13 mouse cellular contexts compared by ENCODE assay signal in genomic region chr11:45679293-45679673, GRCm38 (mm10).
DNase-seq lines count a peak whose midpoint lies in the region; ATAC-seq and TF ChIP-seq lines count a peak whose summit lies in the region.
"Had no signal": no experiment of that assay in that cellular context is flagged by ENCODE, and none has a peak within 500 bp of the region (broad histone marks: within the 10 kb centered on the region; RNA-seq: fewer than 3 reads in every experiment).

No protein-coding gene starts in this region.

- H3K9me3 ChIP-seq in heart, embryonic 15.5 days (replicated peaks), result no peaks in the 10 kb centered on the region
- H3K9me3 ChIP-seq in kidney, embryonic 15.5 days (replicated peaks), result no peaks in the 10 kb centered on the region
- H3K9me3 ChIP-seq in lung, embryonic 16.5 days (ENCODE audit: control insufficient read depth, low read length), result no peaks in the 10 kb centered on the region
- H3K9me3 ChIP-seq: midbrain, embryonic 13.5 days had no signal

- no peaks in the 10 kb centered on the region for H3K36me3 ChIP-seq in heart, embryonic 15.5 days
- H3K36me3 ChIP-seq in heart, adult 2 months (ENCODE audit: control insufficient read depth, insufficient read depth, low read length), result no peaks in the 10 kb centered on the region
- H3K36me3 ChIP-seq in kidney, embryonic 15.5 days, result no peaks in the 10 kb centered on the region
- no peaks in the 10 kb centered on the region for H3K36me3 ChIP-seq in lung, embryonic 16.5 days (ENCODE audit: control insufficient read depth, insufficient read depth, low read length)
- H3K36me3 ChIP-seq: midbrain, embryonic 13.5 days had no signal

- no peaks in the 10 kb centered on the region for H3K27me3 ChIP-seq in heart, embryonic 15.5 days
- H3K27me3 ChIP-seq in heart, adult 2 months (ENCODE audit: control insufficient read depth, insufficient read depth, low read length), result no peaks in the 10 kb centered on the region
- H3K27me3 ChIP-seq in kidney, embryonic 15.5 days, result no peaks in the 10 kb centered on the region
- H3K27me3 ChIP-seq in lung, embryonic 16.5 days (ENCODE audit: control insufficient read depth, insufficient read depth, low read depth, low read length), result no peaks in the 10 kb centered on the region
- H3K27me3 ChIP-seq: CH12.LX; midbrain, embryonic 13.5 days had no signal

- H3K4me2 ChIP-seq in heart, embryonic 15.5 days, result no peak overlapping the region
- H3K4me2 ChIP-seq in kidney, embryonic 15.5 days, result no peak overlapping the region
- peak overlapping the region; percentile 49; the same call in 1 of the 2 replicates for H3K4me2 ChIP-seq in lung, embryonic 16.5 days (ENCODE audit: low read depth, low read length)
- H3K4me2 ChIP-seq: midbrain, embryonic 13.5 days had no signal

- H3K79me2 ChIP-seq in heart, adult 2 months (replicated peaks; ENCODE audit: control insufficient read depth, insufficient read depth, low read length), result no peaks in the 10 kb centered on the region

- H3K27ac ChIP-seq in heart, embryonic 15.5 days, result peak overlapping the region; percentile 6; the same call in 1 of the 2 replicates
- H3K27ac ChIP-seq in heart, adult 2 months, result no peak overlapping the region
- H3K27ac ChIP-seq in kidney, embryonic 15.5 days, result 0 out of 2 replicates have a peak overlapping the region, but pooled peaks have one; percentile 45
- H3K27ac ChIP-seq in lung, embryonic 16.5 days (ENCODE audit: low read length), result peak overlapping the region; percentile 33
- H3K27ac ChIP-seq: macrophage; midbrain, embryonic 13.5 days; stomach, postnatal 0 days had no signal

- no peak for TF ChIP-seq CTCF in heart, adult 2 months (IDR thresholded peaks at IDR 0.05)

- ATAC-seq in heart, embryonic 15.5 days (replicated peaks; ENCODE audit: insufficient number of reproducible peaks, insufficient read depth, low FRiP score, low read depth), result no peak
- no peak for ATAC-seq in kidney, embryonic 15.5 days (replicated peaks; ENCODE audit: low FRiP score)
- peak; percentile 64 for ATAC-seq in lung, embryonic 16.5 days (ENCODE audit: low read depth)

- no peak for TF ChIP-seq POLR2A in heart, adult 2 months (IDR thresholded peaks at IDR 0.05; ENCODE audit: insufficient read depth, low read depth, low read length)

- DNase-seq in heart, adult 2 months, result no peak
- DNase-seq in kidney, postnatal 14 days, result no peak
- DNase-seq in lung, postnatal 25 days (ENCODE audit: low spot score), result peak; percentile 5
- no peak for DNase-seq in adrenal gland, postnatal 10 days

- H3K4me1 ChIP-seq in heart, embryonic 15.5 days (replicated peaks), result peaks cover 11% of the 10 kb centered on the region
- H3K4me1 ChIP-seq in heart, adult 2 months (ENCODE audit: control insufficient read depth, insufficient read depth, low read length), result peaks cover 4% of the 10 kb centered on the region
- peaks cover 12% of the 10 kb centered on the region; the same call in 1 of the 2 replicates for H3K4me1 ChIP-seq in kidney, embryonic 15.5 days
- H3K4me1 ChIP-seq in lung, embryonic 16.5 days (replicated peaks; ENCODE audit: control insufficient read depth, insufficient read depth, low read length), result peaks cover 3% of the 10 kb centered on the region
- H3K4me1 ChIP-seq: midbrain, embryonic 13.5 days had no signal

- TF ChIP-seq EP300 in heart, adult 2 months (IDR thresholded peaks at IDR 0.05; ENCODE audit: insufficient read depth, low read depth, low read length), result no peak

- H3K4me3 ChIP-seq in heart, embryonic 15.5 days, result no peak overlapping the region
- no peak overlapping the region for H3K4me3 ChIP-seq in heart, adult 2 months
- H3K4me3 ChIP-seq in kidney, embryonic 15.5 days (replicated peaks), result no peak overlapping the region
- H3K4me3 ChIP-seq in lung, embryonic 16.5 days (ENCODE audit: low read length), result no peak overlapping the region
- H3K4me3 ChIP-seq: erythroblast, embryonic 14.5 days; midbrain, embryonic 13.5 days had no signal

- no peak overlapping the region for H3K9ac ChIP-seq in heart, embryonic 15.5 days
- no peak overlapping the region for H3K9ac ChIP-seq in heart, adult 2 months (ENCODE audit: low read depth, low read length)
- no peak overlapping the region for H3K9ac ChIP-seq in kidney, embryonic 15.5 days
- no peak overlapping the region for H3K9ac ChIP-seq in lung, embryonic 16.5 days (ENCODE audit: low read length)
- H3K9ac ChIP-seq: forebrain, postnatal 0 days; midbrain, embryonic 13.5 days had no signal

- WGBS in heart, embryonic 15.5 days, result 62% methylated on average over 9 of the region's 9 CpGs
- WGBS in heart, adult 2 months, result 49% methylated on average over 9 of the region's 9 CpGs
- 74% methylated on average over 9 of the region's 9 CpGs for WGBS in kidney, embryonic 15.5 days
- WGBS in lung, embryonic 16.5 days, result 39% methylated on average over 9 of the region's 9 CpGs

- intact Hi-C loops in heart, adult 2 months (cut with DNase I), result loop anchor here (2.0 to 5.0 kb wide), 2 partner anchors 203 to 1092 kb away; no protein-coding TSS in a partner anchor
